Mouse (Mus musculus) mesoderm, embryonic 11.5 days (tissue): Measurements from ENCODE around the gene Frmd7.

Experiments used
- DNase-seq: peaks from one replicate; pipeline ENCODE4 v3.0.0-alpha.2; 2012; ENCODE audit warnings: low read depth, low spot score

Frmd7 gene

DNA sequence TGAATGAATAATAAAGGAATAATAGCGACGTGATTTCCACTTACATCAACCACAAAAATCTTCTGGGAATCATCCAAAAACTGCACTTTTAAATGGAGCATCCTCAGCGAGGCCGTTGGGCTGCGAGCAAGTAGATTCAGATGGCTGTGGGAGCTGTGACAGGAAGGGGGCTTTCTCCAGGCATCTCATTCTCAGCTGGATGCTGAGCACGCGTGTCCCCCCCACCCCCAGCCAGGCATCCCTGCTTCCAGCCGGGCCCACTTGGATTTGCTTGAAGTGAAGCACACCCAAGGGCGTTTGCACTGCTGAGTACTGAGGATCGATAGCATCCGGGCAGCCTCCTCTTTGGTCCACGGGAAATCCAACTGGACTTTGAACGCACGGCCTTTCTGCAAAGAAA is at the start of gene Frmd7:
Gene Frmd7, minus strand, starts transcription at position 101 of the 400 bp plus-strand sequence.
- DNase-seq: no peak

DNA sequence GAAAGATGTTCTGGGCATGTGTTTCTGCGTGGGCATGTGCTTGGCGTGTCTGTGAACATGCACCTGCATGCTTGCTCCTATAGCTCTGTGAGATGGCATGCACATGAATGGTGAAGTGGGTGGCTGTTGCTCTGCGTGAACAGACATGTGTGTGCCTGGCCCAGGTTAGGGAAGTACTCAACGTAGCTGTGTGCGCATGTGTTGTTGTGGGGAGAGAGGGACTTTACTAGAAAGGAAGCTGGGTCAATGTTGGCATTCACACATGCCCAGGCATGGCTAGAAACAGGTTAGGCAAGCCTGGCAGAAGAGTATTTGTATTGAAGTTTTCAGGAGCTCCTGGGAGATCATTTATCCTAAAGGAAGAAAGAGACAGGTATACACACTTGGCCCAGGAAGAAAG is 48.8 kb upstream of the Frmd7 start:
- DNase-seq: no peak

DNA sequence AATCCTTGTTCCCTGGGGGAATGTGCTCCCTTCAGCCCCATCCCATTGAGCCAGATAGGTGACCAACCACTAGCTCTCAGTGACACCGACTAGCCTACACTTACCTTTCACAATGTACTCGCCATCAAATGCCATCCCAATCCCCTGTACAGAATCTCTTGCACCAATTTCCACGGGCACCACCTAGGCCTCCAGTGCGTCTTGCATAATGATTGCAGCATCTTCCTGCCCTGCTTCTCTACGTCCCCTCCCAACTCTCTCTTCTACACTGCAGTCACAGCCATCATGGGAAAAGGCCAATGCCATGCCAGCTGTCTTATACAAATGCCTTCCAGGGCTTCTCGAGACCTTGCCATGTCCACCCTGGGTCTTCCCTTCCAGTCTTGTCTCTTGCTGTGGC is 47.4 kb upstream of the Frmd7 start:
- no peak for DNase-seq

DNA sequence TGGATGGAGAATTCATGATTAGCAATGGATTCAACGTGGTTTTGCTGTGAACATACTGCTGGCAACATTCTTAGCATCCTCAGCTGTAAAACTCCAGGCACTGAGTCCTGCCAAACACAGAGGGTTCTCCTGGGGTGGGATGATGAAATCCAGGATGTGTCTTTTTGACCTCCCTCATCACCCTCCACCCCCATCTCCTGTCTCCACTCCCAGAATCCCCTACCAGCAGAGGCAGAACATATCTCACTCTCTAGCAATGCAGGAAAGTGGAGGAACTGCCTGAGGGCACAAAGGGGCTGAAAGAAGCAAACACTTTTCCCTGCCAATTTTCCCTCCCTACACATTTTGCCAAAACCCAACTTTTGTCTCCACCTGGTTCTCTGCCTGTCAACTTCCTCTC is 46.1 kb upstream of the Frmd7 start:
- DNase-seq: no peak

- no peak for DNase-seq
Observed at GRCm38 (mm10) chrX:50978428-50978827, 35.9 kb upstream of the Frmd7 start.

DNA sequence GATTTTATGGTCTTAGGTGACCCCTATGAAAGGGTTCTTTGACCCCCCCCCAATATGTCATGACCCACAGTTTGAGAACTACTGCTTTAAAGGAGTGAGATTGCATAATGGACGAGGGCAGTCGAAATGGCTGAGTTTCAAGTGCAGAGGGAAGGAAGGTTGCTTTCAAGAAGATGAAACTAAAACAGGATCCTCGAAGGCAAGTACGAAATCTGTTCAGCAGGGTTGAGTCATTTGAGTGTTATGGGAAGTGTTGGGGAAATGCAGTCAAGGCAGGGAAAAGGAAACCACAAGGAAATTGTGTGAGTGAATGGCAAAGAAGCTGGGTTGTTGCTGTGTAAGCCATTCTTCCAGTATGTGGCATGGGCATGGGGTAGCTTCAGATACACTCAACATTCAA is 29.6 kb upstream of the Frmd7 start:
- DNase-seq: no peak

DNA sequence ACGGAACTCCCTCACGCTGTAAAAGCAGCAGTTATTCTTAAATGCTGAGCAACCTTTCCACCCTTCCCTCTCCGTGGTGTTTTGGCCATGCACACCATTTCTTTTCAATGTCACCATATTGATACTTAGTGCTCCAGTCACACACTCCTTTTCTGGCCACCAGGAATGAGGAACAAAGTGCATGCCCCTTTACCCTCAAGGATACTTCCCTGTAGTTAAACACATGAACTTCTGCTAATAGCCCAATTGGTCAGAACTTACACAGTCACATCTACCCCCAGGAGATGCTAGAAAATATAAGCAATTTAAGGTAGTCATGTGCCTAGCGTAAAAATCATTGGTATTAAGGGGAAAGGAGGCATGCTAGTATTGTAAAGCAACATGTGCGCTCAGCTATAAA is 27.4 kb upstream of the Frmd7 start:
- no peak for DNase-seq

DNA sequence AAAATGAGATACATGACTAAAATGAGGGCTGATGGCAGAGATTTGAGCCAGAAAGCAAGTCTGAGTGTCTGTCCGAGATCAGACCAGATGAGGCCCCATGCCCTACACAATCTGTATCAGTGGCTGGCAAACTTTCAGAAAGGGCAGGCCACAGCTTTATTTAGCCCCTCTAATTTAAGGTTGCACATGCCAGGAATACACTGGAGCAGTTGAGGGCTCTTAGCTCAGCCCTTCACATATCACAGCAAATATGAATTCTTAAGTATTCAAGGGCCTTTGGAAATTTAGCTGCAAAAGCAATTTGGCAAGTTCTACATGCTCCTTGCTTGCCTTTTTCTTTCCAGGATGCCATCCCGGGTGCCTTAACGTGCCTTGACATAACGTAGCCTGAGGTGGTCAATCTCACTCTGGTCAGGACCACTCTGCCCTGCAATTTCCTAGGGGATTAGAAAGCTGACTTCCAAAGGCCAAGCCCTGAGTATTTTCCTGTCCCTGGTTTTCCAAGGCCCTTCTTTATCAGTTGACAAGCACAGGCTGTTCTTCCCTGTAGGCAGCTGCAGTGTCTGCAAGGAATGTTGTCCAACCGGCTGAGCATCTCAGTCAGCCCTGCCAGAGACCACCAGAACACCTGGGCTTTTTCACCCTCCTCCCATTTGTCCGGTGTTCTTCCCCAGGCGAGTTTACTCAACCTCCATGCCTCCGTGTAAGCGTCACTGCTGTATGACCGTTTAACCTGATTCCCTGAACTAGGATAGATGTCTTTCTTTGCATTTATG is 25.8 kb upstream of the Frmd7 start:
- no peak for DNase-seq

GRCm38 (mm10) chrX:50965157-50965556 is 22.6 kb upstream of the Frmd7 start:
- DNase-seq: no peak

DNA sequence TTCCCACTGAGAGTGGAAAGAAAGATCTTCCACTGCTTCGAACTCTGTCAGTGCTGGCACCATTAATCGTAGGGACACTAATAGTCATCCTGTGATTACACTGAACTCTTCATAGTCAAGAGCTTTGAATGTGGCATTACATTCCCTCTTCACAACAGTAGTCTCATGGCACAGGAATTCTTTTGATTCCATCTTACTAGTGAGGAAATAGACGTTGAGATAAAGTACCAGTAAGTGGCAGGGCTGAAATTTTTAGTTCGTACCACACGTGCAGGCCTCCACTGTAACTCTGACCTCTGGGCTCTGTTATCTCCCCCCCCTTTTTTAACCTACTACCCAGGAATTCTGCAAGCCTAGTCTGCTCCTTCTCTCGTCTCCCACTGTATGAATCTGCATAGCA is 20.4 kb upstream of the Frmd7 start:
- no peak for DNase-seq

DNA sequence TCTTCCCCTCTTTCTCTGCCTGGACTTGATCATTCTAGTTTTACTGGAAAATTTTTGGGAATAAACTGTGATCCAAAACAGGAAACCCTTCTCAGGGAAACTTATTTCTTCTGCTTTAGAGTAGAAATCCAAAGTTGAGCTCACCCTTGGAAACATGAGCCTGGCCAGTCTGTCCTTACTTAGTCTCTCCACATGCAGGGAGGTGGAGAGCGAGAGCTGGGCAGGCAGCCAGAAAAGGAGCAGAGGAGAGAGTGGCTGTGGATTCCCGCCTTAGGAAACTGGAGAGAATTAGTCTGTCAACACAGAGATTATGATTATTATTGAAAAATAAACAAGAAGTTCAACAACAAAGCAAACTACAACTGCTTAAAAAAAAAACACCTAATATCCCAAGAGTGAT is 6.1 kb upstream of the Frmd7 start:
- no peak for DNase-seq

- no peak for DNase-seq
Observed at GRCm38 (mm10) chrX:50948116-50948515, 5.6 kb upstream of the Frmd7 start.

DNA sequence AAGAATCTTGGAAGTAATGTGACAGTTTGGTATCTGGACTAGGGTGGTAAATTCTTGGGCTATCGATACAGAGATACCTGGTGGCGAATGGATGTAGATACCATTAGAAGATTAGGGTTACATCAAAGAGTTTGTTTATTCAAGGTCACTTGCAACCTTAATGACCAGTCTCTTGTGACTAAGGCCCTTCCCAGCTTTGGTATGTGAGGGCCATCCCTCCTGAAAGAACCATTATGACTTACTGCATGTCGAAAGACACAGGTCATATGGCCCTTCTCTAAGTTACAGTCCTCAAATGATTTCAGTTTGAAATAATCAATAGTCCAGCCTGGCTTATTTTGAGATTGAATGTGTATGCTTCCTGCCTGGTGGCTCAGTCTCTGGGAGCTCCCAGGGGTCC is 5.4 kb downstream of the Frmd7 start:
- DNase-seq: no peak

GRCm38 (mm10) chrX:50930309-50930708 is 12.2 kb downstream of the Frmd7 start:
- DNase-seq: no peak

DNA sequence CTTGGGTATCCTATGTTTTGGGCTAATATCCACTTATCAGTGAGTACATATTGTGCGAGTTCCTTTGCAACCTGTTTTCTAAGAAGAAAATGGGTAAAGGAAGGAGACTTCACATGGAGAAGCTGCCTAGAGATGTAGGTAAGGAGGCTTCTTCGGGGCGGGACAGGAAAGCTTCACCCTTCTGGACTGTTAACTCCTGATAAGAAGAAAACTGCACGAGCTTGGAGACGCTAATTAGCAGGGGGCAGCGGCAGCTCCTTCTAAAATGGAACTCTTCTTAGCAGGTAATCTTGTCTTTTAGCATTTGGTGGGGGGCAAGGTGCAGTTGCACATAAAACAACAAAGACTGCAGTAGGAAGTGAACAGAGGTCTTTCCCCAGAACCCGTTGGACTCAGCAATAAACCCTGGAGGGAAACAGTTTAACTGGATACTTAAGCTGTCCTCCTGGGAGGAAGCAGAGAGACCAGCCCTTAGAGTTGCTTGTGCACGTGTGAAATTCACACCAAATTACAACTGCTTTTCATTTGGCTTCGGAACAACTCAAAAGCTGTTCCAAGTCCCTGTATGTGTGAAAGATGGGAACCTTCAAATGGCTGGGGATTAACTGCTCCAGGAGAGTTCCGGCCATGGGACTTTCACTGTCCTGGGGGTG is 15.5 kb downstream of the Frmd7 start:
- no peak for DNase-seq

- no peak for DNase-seq
Observed at GRCm38 (mm10) chrX:50924629-50925364, 17.7 kb downstream of the Frmd7 start.

GRCm38 (mm10) chrX:50918754-50919153 is 23.8 kb downstream of the Frmd7 start:
- DNase-seq: no peak

DNA sequence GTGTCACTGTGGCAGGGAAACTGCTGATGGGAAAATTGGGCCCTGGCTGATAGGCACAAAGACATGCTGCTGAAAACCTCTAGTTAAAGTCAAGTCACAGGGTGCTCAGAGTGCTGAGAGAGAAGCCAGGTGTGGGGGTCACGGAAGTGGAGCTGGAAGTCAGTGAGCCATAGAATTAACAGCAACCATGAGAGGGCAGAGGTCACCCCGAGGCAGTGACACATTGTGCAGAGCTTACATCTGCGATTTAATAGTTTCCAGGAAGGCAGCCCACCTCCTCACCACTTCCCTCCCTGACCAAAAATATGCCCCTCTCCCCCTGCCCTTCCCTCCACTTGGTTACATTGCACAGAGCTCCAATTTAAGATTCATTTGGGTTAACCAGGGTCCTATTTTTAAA is 25.1 kb downstream of the Frmd7 start:
- peak; percentile 30 for DNase-seq

DNA sequence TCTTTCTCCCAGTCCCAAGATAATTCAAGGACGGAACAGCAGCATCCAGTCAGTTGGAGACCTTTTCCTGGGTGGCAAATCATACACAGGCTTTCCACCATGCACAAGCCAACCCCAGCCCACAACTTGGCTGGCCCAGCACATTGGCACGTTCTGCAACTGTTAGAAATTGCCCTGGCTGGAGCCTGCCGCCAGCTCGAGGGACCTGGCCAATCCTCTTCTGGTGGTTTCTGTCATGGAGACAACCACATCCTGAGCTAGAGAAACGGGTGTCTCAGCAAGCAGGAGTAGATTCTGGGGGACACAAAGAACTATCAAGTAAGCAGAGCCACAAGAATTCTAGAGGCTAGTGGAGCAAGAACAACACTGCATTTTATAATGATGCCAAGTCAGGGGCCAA is 32.6 kb downstream of the Frmd7 start:
- DNase-seq: no peak

GRCm38 (mm10) chrX:50903497-50903896 is 39.0 kb downstream of the Frmd7 start:
- DNase-seq: no peak

DNA sequence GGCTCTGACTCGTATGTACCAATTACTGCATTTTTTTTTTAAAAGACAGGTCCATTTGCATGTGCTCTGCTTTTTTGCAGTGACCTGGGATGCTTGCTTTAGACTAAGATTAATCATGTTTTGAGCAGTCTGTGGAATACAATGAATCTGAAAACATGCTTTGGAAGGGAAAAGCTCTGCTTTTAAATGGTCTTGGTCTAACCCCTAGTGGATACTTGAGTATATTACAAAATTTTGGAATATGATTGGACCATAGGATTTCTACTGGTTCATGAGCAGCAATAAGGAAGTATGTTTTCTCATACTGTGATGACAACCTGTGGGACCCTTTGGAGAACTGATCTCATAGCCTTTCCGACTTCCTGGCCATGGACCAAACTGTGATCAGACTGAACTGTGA is 54.5 kb downstream of the Frmd7 start:
- DNase-seq: no peak

DNA sequence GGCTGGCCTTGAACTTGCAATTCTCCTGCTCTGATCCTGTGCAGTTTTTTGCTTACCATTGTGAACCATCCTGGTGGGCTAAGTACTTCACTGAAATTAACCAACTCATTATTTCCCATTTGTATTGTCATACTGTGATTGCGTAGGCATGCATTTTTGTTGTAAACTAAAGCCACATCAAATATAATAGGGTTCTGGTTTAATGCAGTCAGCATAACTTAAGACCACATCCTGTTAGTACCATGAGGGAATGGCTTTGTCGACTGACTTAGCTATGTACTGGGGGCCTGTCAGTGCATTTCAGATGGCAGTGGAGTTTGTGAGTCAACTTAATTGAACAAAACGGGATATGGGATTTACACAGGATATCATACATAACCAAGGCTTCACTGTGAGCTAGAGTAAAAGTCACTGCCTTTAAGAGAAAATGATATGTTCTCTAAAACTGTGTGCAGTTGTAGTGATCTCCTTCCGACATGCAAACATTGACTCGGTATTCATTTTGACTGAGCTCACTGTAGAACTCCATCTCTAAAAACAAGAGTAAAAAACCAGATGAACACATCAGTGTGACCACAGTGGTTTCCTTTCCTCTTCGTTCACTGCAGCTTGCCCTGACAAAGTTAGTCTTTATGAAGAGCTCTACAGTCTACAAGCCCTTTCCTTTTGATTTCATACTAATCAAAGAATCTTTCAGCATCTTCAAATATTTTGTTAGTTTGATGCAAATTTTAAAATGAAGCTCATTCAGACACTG is 68.1 kb downstream of the Frmd7 start:
- no peak for DNase-seq
